Mouse (Mus musculus) gastrocnemius, postnatal 25 days (tissue): Measurements from ENCODE around the gene Gpbp1. TPM values are rescaled to one million over a fixed set of nuclear protein-coding genes. Genes with fewer than 3 reads are reported as not detected.

Source experiments
- DNase-seq: peaks from one replicate; pipeline ENCODE4 v3.0.0; 2022
- long read RNA-seq, 2 experiments: library from polyadenylated mRNA; stranded (forward); transcript quantifications; one replicate each; pipeline ENCODE4 v2.0.0; 2021
- total RNA-seq, 2 experiments: library from RNA; stranded (reverse); gene quantifications; 1 replicate in 1 of 2; 2 replicates in 1 of 2; pipeline ENCODE4 v1.2.3; 2021

The Gpbp1 gene
- 10 to 100 TPM; 38.2 to 43.3 TPM for total RNA-seq
- long read RNA-seq, experiment 1, transcript Gpbp1-202 (12 exons, 3,299 nt) = major isoform, 9 of 25 reads
- long read RNA-seq, experiment 1, transcript Gpbp1-201 (13 exons, 3,694 nt) = minor isoform, 6 of 25 reads
- long read RNA-seq, experiment 1, partial matches to known transcripts = 5 of 25 reads
- long read RNA-seq, experiment 1, other reads (novel, unspliced or antisense) = 5 of 25 reads
- long read RNA-seq, experiment 2, transcript Gpbp1-201 (13 exons, 3,694 nt) = minor isoform, 17 of 65 reads
- long read RNA-seq, experiment 2, transcript Gpbp1-202 (12 exons, 3,299 nt) = major isoform, 24 of 65 reads
- long read RNA-seq, experiment 2, partial matches to known transcripts = 6 of 65 reads
- long read RNA-seq, experiment 2, other reads (novel, unspliced or antisense) = 18 of 65 reads

- DNase-seq = peak; percentile 100
Observed at GRCm38 (mm10) chr13:111489802-111490723, at the start of gene Gpbp1. Gene Gpbp1 (minus strand): TSS chr13:111490111.

GRCm38 (mm10) chr13:111537718-111538117, 47.8 kb upstream of the Gpbp1 start:
- DNase-seq = no peak

GRCm38 (mm10) chr13:111536207-111536887, 46.4 kb upstream of the Gpbp1 start:
- no peak for DNase-seq

GRCm38 (mm10) chr13:111534131-111534530, 44.2 kb upstream of the Gpbp1 start:
- no peak for DNase-seq

GRCm38 (mm10) chr13:111532178-111532948, 42.5 kb upstream of the Gpbp1 start:
- no peak for DNase-seq

- no peak for DNase-seq
Observed at GRCm38 (mm10) chr13:111531701-111532100, 41.8 kb upstream of the Gpbp1 start.

GRCm38 (mm10) chr13:111524277-111524676, 34.4 kb upstream of the Gpbp1 start:
- DNase-seq = no peak

GRCm38 (mm10) chr13:111522336-111522735, 32.4 kb upstream of the Gpbp1 start:
- DNase-seq = no peak

GRCm38 (mm10) chr13:111520456-111520855, 30.5 kb upstream of the Gpbp1 start:
- no peak for DNase-seq

GRCm38 (mm10) chr13:111518332-111518731, 28.4 kb upstream of the Gpbp1 start:
- no peak for DNase-seq

- no peak for DNase-seq
Observed at GRCm38 (mm10) chr13:111516385-111517150, 26.7 kb upstream of the Gpbp1 start.

- DNase-seq = no peak
Observed at GRCm38 (mm10) chr13:111509385-111509784, 19.5 kb upstream of the Gpbp1 start.

- DNase-seq = no peak
Observed at GRCm38 (mm10) chr13:111508645-111509044, 18.7 kb upstream of the Gpbp1 start.

- no peak for DNase-seq
Observed at GRCm38 (mm10) chr13:111494330-111495029, 4.6 kb upstream of the Gpbp1 start.

- no peak for DNase-seq
Observed at GRCm38 (mm10) chr13:111491046-111491756, 1.3 kb upstream of the Gpbp1 start.

GRCm38 (mm10) chr13:111489502-111489801, 459 bp downstream of the Gpbp1 start:
- no peak for DNase-seq

- peak; percentile 45 for DNase-seq
Observed at GRCm38 (mm10) chr13:111488651-111489501, 1.0 kb downstream of the Gpbp1 start.

GRCm38 (mm10) chr13:111477695-111478094, 12.2 kb downstream of the Gpbp1 start:
- no peak for DNase-seq
